1 mouse cellular context compared by ENCODE assay signal in the genomic region with DNA sequence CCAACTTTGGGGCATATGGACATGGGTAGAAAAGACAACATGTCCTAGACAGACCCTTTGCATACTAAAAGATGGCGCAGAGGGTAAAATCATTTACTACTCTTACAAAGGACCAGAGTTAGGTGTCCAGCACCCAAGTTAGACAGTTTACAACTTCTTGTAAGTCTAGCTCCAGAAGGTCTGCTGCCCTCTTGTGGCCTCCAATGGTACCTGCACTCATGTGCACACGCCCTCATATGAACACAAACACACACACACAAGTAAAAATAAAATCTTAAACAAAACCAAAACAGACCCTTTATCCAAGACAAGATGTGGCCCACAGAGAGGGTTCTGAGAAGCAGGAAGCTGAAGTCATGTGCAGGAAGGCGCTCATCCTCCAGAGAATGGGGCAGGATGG.
TF ChIP-seq lines count a peak whose summit lies in the region.

No protein-coding gene starts in this region.

TF ChIP-seq in MEL, 35 proteins besides CTCF, POLR2A, EP300 and RAD21:
- no peak for TF ChIP-seq MEF2A (IDR thresholded peaks at IDR 0.05; ENCODE audit: extremely low read depth, insufficient replicate concordance, low read depth, low read length, poor library complexity, severe bottlenecking)
- TF ChIP-seq POLR2AphosphoS2 (IDR thresholded peaks at IDR 0.05; ENCODE audit: low read length): no peak
- no peak for TF ChIP-seq USF2 (IDR thresholded peaks at IDR 0.05; ENCODE audit: borderline replicate concordance in 1 of 2, insufficient read depth in 1 of 2, low read depth in 1 of 2, low read length in 2 of 2)
- TF ChIP-seq E2F4 (IDR thresholded peaks at IDR 0.05; ENCODE audit: borderline replicate concordance, low read depth, low read length): no peak
- no peak for TF ChIP-seq CHD1 (IDR thresholded peaks at IDR 0.05; ENCODE audit: low read depth, low read length)
- TF ChIP-seq ETS1 (IDR thresholded peaks at IDR 0.05; ENCODE audit: low read depth, low read length): no peak
- peak; percentile 18 for TF ChIP-seq SMC3 (IDR thresholded peaks at IDR 0.05; ENCODE audit: low read depth, low read length)
- TF ChIP-seq GABPA (IDR thresholded peaks at IDR 0.05; ENCODE audit: low read depth, low read length): no peak
